Mouse (Mus musculus) induced T-regulatory cell, adult 2 months (primary cell): Measurements from ENCODE around the gene Naxd.

Experiments
- DNase-seq: peaks from one replicate; pipeline ENCODE4 v3.0.0-alpha.2; 2012; ENCODE audit warnings: low read depth

The Naxd gene

GRCm38 (mm10) chr8:11513247-11513646 is 15.9 kb downstream of the Naxd start:
- DNase-seq: no peak

- no peak for DNase-seq
Observed at GRCm38 (mm10) chr8:11516292-11516691, 19.0 kb downstream of the Naxd start.

- DNase-seq: no peak
Observed at GRCm38 (mm10) chr8:11517366-11518055, 20.2 kb downstream of the Naxd start.

- DNase-seq: no peak
Observed at GRCm38 (mm10) chr8:11518056-11518396, 20.7 kb downstream of the Naxd start.

GRCm38 (mm10) chr8:11518676-11519075 is 21.4 kb downstream of the Naxd start:
- no peak for DNase-seq

- no peak for DNase-seq
Observed at GRCm38 (mm10) chr8:11523331-11523730, 26.0 kb downstream of the Naxd start.

GRCm38 (mm10) chr8:11530155-11530770 is 33.0 kb downstream of the Naxd start:
- DNase-seq: no peak

GRCm38 (mm10) chr8:11530849-11531248 is 33.5 kb downstream of the Naxd start:
- DNase-seq: no peak

- DNase-seq: no peak
Observed at GRCm38 (mm10) chr8:11534494-11534893, 37.2 kb downstream of the Naxd start.

GRCm38 (mm10) chr8:11539049-11539448 is 41.7 kb downstream of the Naxd start:
- DNase-seq: no peak

- DNase-seq: no peak
Observed at GRCm38 (mm10) chr8:11540182-11540581, 42.9 kb downstream of the Naxd start.

- DNase-seq: no peak
Observed at GRCm38 (mm10) chr8:11542031-11542430, 44.7 kb downstream of the Naxd start.

GRCm38 (mm10) chr8:11542866-11543265 is 45.6 kb downstream of the Naxd start:
- no peak for DNase-seq

- DNase-seq: peak; percentile 86
Observed at GRCm38 (mm10) chr8:11544386-11544785, 47.1 kb downstream of the Naxd start.

GRCm38 (mm10) chr8:11547063-11547462 is 49.8 kb downstream of the Naxd start:
- DNase-seq: peak; percentile 48

- peak; percentile 84 for DNase-seq
Observed at GRCm38 (mm10) chr8:11549706-11550105, 52.4 kb downstream of the Naxd start.

GRCm38 (mm10) chr8:11550281-11550948 is 53.1 kb downstream of the Naxd start, which contains the start of gene Cars2:
Gene Cars2, minus strand, starts transcription at chr8:11550783.
- DNase-seq: peak; percentile 95

- peak; percentile 49 for DNase-seq
Observed at GRCm38 (mm10) chr8:11551497-11551896, 54.2 kb downstream of the Naxd start.

GRCm38 (mm10) chr8:11552390-11552789 is 55.1 kb downstream of the Naxd start:
- DNase-seq: no peak

GRCm38 (mm10) chr8:11554799-11555719 is 57.8 kb downstream of the Naxd start, which contains the start of gene Ing1:
Gene Ing1, plus strand, starts transcription at chr8:11555571.
- DNase-seq: peak; percentile 97

GRCm38 (mm10) chr8:11555720-11556591 is 58.6 kb downstream of the Naxd start:
- DNase-seq: peak; percentile 99
